Mouse (Mus musculus) WW6 (cell line): ENCODE measurements around the gene Dnajc6.
A peak's percentile ranks its signal among the peaks of the same experiment; 100 is the strongest.

Experiments
- DNase-seq: peaks from one replicate; pipeline ENCODE4 v3.0.0-alpha.2; 2013; ENCODE audit warnings: low read depth, low spot score

Gene Dnajc6

GRCm38 (mm10) chr4:101506372-101506771 is 9.9 kb downstream of the Dnajc6 start:
- no peak for DNase-seq

GRCm38 (mm10) chr4:101507571-101508422 is 11.3 kb downstream of the Dnajc6 start:
- DNase-seq = no peak

DNA sequence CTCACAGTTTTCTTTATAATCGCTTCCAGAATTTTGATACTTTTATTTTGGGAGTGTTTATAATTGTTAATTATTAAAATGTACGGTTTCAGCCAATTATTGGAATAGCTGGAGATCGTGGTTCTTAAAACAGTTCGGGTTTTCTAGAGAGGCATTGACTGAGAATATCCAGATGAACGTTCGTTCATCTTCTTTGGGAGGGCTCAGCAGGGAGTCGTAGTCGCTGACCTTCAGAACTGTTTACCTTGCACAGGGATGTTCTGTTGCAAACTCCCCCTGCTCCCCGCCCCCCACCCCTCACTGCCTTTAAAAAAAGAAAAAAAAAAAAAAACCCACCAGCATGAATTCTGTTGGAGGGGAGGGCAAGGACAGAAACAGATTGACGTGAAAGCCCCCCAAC is 12.0 kb downstream of the Dnajc6 start:
- no peak for DNase-seq

DNA sequence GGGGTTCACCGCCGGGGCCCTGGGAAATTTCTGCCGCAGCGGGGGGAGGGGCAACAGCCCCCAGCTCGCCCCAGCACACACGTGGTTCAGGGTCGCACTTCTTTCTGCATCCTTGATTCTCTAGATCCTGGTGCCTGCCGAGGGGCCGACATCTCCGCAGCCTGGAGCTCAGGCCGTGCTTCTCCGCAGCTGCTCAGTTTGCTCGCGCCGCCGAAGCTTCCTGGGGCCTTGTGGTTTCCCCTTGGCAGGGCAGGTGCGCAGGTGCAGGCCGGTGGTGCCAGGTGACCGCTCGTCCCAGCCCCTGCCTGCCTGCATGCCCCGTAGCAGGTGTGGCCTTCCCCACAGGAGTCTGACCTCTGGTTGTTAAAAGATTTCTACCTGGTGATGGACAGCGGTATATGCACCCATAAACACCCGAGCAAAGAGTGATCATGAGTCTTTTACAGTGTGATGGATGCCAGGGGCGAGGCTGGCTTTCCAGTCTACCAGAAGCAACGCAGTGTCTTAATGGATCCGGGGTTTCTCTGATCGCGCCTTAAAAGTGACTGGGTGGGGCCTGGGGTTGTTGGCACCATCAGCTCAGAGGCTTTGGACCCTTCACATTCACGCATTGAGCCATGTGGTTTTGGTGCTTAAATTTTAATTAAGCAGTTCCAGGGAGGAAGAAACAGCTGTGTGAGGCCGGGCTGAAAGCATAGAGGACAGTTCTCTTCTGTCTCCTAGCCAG is 12.6 kb downstream of the Dnajc6 start:
- no peak for DNase-seq

- DNase-seq = no peak
These were observed 13.9 kb downstream of the Dnajc6 start for GRCm38 (mm10) chr4:101510111-101510903.

GRCm38 (mm10) chr4:101510904-101511210 is 14.4 kb downstream of the Dnajc6 start:
- DNase-seq = no peak

DNA sequence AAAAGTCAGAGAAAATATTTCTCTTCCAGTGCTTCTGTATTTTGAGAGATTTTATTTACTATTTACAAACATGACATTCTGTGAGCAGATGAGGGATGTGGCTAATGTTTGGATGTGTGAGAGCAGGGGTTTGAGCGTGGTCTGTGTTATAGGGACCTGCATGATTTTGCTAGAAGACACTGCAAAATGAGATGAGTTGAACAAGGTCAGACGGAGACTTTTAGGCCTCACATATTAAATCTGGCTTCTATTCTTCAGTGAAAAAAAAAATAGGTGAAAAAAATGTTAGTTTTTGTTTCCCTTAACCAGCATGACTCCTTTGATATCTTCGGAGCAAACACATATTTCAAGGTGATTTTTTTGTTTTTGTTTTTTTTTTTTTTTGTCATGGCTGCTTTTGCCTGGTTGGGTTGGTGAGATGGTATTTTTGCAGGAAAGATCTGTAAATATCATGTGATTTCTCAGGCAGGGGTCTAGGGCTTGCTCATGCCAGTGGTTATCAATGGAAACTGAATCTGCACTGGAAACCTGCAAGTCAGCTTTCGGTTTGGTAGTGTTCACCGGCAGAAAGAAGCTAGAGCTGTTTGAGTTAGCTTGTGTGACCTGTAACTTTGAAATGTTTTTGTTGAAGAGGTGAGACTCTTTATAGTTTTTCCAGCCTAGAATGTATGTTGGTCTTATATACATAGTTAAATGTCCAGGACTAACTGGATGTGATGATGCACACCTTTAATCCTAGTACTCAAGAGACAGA is 15.5 kb downstream of the Dnajc6 start:
- no peak for DNase-seq

- no peak for DNase-seq
These were observed 16.8 kb downstream of the Dnajc6 start for GRCm38 (mm10) chr4:101513251-101513650.

- no peak for DNase-seq
These were observed 19.4 kb downstream of the Dnajc6 start for GRCm38 (mm10) chr4:101515853-101516252.

DNA sequence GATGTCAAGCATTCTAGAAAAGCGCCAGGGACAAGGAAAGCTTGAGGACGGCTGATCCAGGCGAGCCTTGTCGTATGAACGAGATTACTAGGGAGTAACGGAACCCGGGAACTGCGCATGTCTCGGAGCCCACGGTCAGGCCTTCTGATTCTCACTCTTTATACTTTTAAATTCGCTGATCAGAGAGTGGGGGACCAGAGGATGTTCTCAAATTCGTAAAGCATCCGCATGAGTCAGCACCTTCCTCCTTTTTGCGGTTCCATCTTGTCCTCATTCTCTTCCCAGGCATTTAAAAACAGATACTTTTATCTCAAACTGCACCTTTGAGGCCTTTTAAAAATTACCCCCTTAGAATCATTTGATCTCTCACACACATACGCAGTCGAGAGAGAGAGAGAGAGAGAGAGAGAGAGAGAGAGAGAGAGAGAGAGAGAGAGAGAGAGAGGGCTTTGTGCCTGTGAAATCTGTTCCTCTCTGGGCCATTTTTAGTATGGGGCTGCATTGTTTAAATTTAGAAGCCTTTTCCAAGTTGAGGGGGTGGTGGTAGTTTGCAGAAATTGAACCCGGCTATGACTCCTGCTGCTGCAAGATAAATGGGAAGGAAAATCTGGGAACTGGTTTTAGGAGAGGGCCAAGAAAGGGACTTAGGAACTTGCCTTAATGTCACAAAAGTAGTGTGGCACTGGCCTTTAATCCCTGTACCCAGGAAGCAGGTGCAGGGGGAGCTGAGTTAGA is 20.2 kb downstream of the Dnajc6 start:
- no peak for DNase-seq

- DNase-seq = no peak
These were observed 35.5 kb downstream of the Dnajc6 start for GRCm38 (mm10) chr4:101531901-101532300.

- DNase-seq = no peak
These were observed 44.1 kb downstream of the Dnajc6 start for GRCm38 (mm10) chr4:101540516-101540915.

- DNase-seq = peak; percentile 36
These were observed 53.6 kb downstream of the Dnajc6 start for GRCm38 (mm10) chr4:101549958-101550591.

GRCm38 (mm10) chr4:101550671-101551161 is 54.3 kb downstream of the Dnajc6 start:
- DNase-seq = peak; percentile 45

DNA sequence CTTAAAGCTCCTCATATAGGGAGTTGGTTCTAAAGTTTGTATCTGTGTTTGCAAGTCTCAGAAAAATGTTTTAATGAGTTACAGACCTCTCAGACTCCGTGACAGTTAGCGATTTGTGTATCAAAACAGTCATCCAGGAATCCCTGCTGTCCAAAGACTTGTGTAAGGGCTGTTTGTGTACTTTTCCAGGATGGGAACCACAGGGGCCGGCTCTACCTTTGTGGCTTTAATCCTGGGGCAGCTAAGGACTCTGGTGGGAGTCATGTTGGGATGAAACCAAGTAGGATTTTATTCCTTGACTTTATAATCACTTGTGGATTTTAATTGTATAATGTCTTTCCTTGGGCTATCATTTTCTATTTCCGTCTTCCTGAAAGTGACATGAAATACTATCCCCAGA is 55.0 kb downstream of the Dnajc6 start:
- no peak for DNase-seq

DNA sequence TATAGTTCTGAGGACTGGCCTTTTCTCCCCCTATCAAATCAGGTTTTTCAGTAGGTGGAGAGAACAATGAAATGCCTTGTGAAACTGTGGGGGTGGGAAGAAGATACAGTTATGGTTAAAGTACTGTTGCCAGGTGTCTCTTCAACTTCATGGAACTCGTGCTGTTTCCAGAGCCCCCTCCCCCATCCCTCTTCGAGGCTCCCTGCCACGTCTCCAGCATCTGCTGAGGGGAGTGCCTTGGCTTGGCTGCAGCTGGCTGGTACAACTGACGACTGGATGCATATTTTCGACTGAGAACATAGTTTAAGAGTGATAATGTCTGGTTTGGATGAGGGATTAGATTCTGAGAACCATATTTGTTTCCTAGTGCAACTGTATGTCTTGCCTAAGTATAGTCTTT is 55.9 kb downstream of the Dnajc6 start:
- no peak for DNase-seq

- DNase-seq = no peak
These were observed 58.6 kb downstream of the Dnajc6 start for GRCm38 (mm10) chr4:101555016-101555415.

- DNase-seq = no peak
These were observed 63.7 kb downstream of the Dnajc6 start for GRCm38 (mm10) chr4:101560137-101560536.

DNA sequence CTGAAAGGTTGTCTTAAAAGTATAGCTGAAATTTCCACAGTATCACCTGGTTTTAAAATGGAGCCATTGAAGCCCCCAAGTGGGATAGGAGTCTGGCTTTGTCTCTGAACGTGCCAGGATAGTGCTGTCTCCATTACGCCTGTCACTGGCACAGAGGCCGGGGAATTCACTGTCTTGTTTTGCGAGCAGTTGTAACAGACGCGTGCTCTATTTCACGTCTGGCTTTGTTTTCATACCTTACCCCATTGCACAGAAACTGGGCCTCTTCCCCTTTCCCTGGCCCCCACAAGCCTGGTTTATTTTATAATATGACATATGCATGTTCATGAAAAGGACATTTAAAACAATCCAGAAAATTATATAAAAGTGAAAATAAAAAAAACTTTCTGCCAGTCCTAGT is 66.4 kb downstream of the Dnajc6 start:
- DNase-seq = no peak

- no peak for DNase-seq
These were observed 67.2 kb downstream of the Dnajc6 start for GRCm38 (mm10) chr4:101563607-101564006.
